Mouse (Mus musculus) left cerebral cortex, adult 18-20 months (tissue): Measurements from ENCODE around the gene Telo2. TPM values are rescaled to one million over a fixed set of nuclear protein-coding genes. Genes with fewer than 3 reads are reported as not detected.
"Not testable (repeated sequence)": the region's sequence is repeated elsewhere in the genome, so short reads cannot be mapped to it uniquely, and the experiment has no call there.

Experiments
- DNase-seq, 2 experiments: peaks; one replicate each; pipeline ENCODE4 v3.0.0; 2021 to 2022; ENCODE audit warnings: low spot score in 2 of 2, mixed read lengths in 1 of 2
- long read RNA-seq, 2 experiments: library from polyadenylated mRNA; stranded (forward); transcript quantifications; one replicate each; pipeline ENCODE4 v2.0.0; 2021
- total RNA-seq, 2 experiments: library from RNA; stranded (reverse); gene quantifications; 2 replicates each; pipeline ENCODE4 v1.2.3; 2021

Gene Telo2
- total RNA-seq = 10 to 100 TPM; 28.4 to 34.4 TPM
- long read RNA-seq, experiment 1, transcript Telo2-202 (21 exons, 3,530 nt) = major isoform, 8 of 28 reads
- long read RNA-seq, experiment 1, partial matches to known transcripts = 2 of 28 reads
- long read RNA-seq, experiment 1, other reads (novel, unspliced or antisense) = 14 of 28 reads
- long read RNA-seq, experiment 2, transcript Telo2-202 (21 exons, 3,530 nt) = major isoform, 5 of 19 reads
- long read RNA-seq, experiment 2, partial matches to known transcripts = 3 of 19 reads
- long read RNA-seq, experiment 2, other reads (novel, unspliced or antisense) = 7 of 19 reads

GRCm38 (mm10) chr17:25115664-25116432, at the start of gene Telo2:
Gene Telo2, minus strand, starts transcription at chr17:25115967.
- DNase-seq = peak; percentile 93 to 94

GRCm38 (mm10) chr17:25164770-25165169, 49.0 kb upstream of the Telo2 start:
- no peak for DNase-seq

GRCm38 (mm10) chr17:25163387-25163786, 47.6 kb upstream of the Telo2 start:
- DNase-seq = no peak

- DNase-seq = no peak
These were observed 46.4 kb upstream of the Telo2 start, which contains the start of gene Ccdc154 for GRCm38 (mm10) chr17:25162161-25162560. Gene Ccdc154, plus strand, starts transcription at chr17:25162461.

GRCm38 (mm10) chr17:25139960-25140359, 24.2 kb upstream of the Telo2 start:
- no peak for DNase-seq

- no peak for DNase-seq
These were observed 23.0 kb upstream of the Telo2 start for GRCm38 (mm10) chr17:25138803-25139202.

- no peak for DNase-seq
These were observed 19.9 kb upstream of the Telo2 start for GRCm38 (mm10) chr17:25135622-25136021.

GRCm38 (mm10) chr17:25133275-25133698, 17.5 kb upstream of the Telo2 start, which contains the start of gene Clcn7:
Gene Clcn7, plus strand, starts transcription at chr17:25133391.
- peak; percentile 97 for DNase-seq

GRCm38 (mm10) chr17:25130060-25130459, 14.3 kb upstream of the Telo2 start:
- no peak for DNase-seq

GRCm38 (mm10) chr17:25127681-25128080, 11.9 kb upstream of the Telo2 start:
- DNase-seq = no peak

GRCm38 (mm10) chr17:25127079-25127478, 11.3 kb upstream of the Telo2 start:
- DNase-seq = no peak

GRCm38 (mm10) chr17:25125442-25126060, 9.8 kb upstream of the Telo2 start:
- DNase-seq = not testable (repeated sequence)

- DNase-seq = no peak
These were observed 8.2 kb upstream of the Telo2 start for GRCm38 (mm10) chr17:25123979-25124378.

GRCm38 (mm10) chr17:25120406-25120805, 4.6 kb upstream of the Telo2 start, which contains the start of gene Ptx4:
Gene Ptx4, plus strand, starts transcription at chr17:25120760.
- DNase-seq = no peak

- no peak for DNase-seq
These were observed 1.5 kb upstream of the Telo2 start for GRCm38 (mm10) chr17:25117263-25117662.

GRCm38 (mm10) chr17:25114908-25115645, 690 bp downstream of the Telo2 start:
- peak in 1 of 2 experiments; percentile 9 for DNase-seq

- DNase-seq = no peak
These were observed 3.4 kb downstream of the Telo2 start for GRCm38 (mm10) chr17:25112423-25112810.

GRCm38 (mm10) chr17:25111739-25112422, 3.9 kb downstream of the Telo2 start:
- DNase-seq = peak; percentile 39 to 41

- no peak for DNase-seq
These were observed 4.5 kb downstream of the Telo2 start for GRCm38 (mm10) chr17:25111220-25111619.

GRCm38 (mm10) chr17:25110590-25110989, 5.2 kb downstream of the Telo2 start:
- no peak for DNase-seq
